Mouse (Mus musculus): ENCODE data around the gene Tecpr2. TPM values are rescaled to one million over a fixed set of nuclear protein-coding genes. Genes with fewer than 3 reads are reported as not detected.

Gene Tecpr2
- total and polyA plus RNA-seq, 2 experiments from 2014 or later = 4.9 to 22.9 TPM

DNA sequence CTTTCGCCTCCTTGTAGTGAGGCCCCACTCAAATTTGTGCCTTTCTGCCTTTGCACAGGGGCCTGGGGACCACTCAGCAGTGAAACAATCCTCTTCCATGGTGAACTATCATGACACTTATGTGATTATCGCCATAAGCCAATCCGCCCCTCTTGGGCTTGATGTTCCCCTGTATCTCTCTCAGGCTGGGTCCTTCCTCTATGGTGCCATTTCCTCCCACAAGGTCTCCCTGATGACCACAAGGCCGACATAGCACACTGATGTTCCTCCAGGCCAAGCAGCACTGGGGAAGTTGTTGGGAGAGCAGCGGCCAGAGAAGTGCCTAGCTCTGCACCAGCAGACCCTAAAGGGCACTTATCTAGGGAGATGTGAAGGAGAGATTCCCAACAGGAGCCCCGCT, 85.7 kb downstream of the Tecpr2 start:
- Histone ChIP-seq H3K27me3 (ENCODE audit: insufficient read depth, low read length) (no peaks in the 10 kb centered on the region), H3K27ac (ENCODE audit: low read depth, low read length) (no peak overlapping the region), H3K4me2 (ENCODE audit: low read depth, low read length, poor library complexity, severe bottlenecking) (no peak overlapping the region), H3K4me1 (ENCODE audit: insufficient read depth, low read length) (peaks cover 2% of the 10 kb centered on the region; the same call in 1 of the 2 replicates), H3K9ac (replicated peaks; ENCODE audit: low read length, poor library complexity, severe bottlenecking) (no peak overlapping the region), H3K36me3 (ENCODE audit: insufficient read depth, low read length) (peaks cover 24% of the 10 kb centered on the region), H3K4me3 (ENCODE audit: low read depth, low read length) (no peak overlapping the region), H3K9me3 (ENCODE audit: low read length) (no peaks in the 10 kb centered on the region)
- ATAC-seq (ENCODE audit: low FRiP score) = no peak
- DNase-seq (ENCODE audit: low spot score) = no peak
- WGBS = 87% methylated on average over 6 of the region's 6 CpGs
- TF ChIP-seq CTCF (IDR thresholded peaks at IDR 0.05) = no peak

DNA sequence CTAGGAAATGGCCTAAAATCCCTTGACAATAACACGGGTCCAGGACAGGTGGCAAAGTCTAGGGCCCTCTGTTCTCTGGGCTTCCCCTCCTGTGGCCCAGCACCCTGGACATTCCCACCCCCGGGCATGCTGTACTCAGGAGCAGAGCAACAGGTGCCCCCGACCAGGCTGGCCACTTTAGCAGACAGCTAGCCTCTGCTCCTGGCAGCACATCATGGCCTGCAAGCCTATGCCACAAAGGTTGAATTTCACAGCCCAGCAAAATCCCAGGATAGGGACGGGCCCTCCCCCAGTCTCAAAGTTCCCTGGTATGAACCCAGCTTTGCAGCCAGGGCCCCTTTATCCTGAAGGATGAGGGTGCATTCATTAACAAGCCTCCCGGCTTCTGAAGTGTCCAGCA, 86.3 kb downstream of the Tecpr2 start:
- ATAC-seq (ENCODE audit: low FRiP score) (no peak), DNase-seq (ENCODE audit: low spot score) (no peak)
- Histone ChIP-seq H3K36me3 (ENCODE audit: insufficient read depth, low read length) (peaks cover 19% of the 10 kb centered on the region), H3K9ac (replicated peaks; ENCODE audit: low read length, poor library complexity, severe bottlenecking) (no peak overlapping the region), H3K4me3 (ENCODE audit: low read depth, low read length) (no peak overlapping the region), H3K27me3 (ENCODE audit: insufficient read depth, low read length) (0 out of 2 replicates have a peak, but pooled peaks cover 3% of the 10 kb centered on the region), H3K9me3 (ENCODE audit: low read length) (no peaks in the 10 kb centered on the region), H3K4me2 (ENCODE audit: low read depth, low read length, poor library complexity, severe bottlenecking) (no peak overlapping the region), H3K4me1 (ENCODE audit: insufficient read depth, low read length) (peaks cover 2% of the 10 kb centered on the region; the same call in 1 of the 2 replicates), H3K27ac (ENCODE audit: low read depth, low read length) (no peak overlapping the region)
- no peak for TF ChIP-seq CTCF (IDR thresholded peaks at IDR 0.05)
- WGBS = 89% methylated on average over 5 of the region's 5 CpGs

DNA sequence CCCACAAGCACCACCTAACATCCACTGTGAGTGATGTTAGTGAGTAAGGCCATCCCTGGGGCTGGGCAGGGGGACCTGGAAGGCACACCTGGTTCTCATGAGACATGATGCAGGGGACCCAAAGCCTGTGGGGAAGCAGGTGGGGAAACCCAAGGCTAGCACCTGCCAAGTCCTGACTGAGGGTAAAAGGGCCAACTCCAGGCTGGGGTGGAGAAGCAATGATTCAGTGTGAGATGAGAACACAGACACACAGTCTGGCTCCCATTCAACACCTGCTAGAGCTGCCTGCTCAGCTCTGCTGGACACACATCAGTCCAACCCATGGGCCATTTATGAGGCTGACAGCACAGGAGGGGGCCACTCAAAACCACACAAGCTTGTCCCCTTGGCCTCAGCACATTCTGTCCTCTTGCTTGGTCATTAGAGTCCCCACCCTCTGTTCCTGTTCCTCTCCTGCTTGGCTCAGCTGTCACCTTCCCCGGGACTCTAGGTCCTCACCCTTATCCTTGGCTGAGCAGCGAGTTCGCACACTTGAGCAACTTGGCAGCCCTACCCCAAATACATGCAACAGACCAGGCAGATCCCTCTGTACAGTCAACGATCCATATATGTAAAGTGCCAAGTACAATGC, 86.9 kb downstream of the Tecpr2 start:
- no peak for DNase-seq (ENCODE audit: low spot score)
- Histone ChIP-seq H3K36me3 (ENCODE audit: insufficient read depth, low read length) (peaks cover 15% of the 10 kb centered on the region), H3K9ac (replicated peaks; ENCODE audit: low read length, poor library complexity, severe bottlenecking) (no peak overlapping the region), H3K4me1 (ENCODE audit: insufficient read depth, low read length) (peaks cover 2% of the 10 kb centered on the region; the same call in 1 of the 2 replicates), H3K9me3 (ENCODE audit: low read length) (no peaks in the 10 kb centered on the region), H3K4me2 (ENCODE audit: low read depth, low read length, poor library complexity, severe bottlenecking) (no peak overlapping the region), H3K27me3 (ENCODE audit: insufficient read depth, low read length) (0 out of 2 replicates have a peak, but pooled peaks cover 3% of the 10 kb centered on the region), H3K27ac (ENCODE audit: low read depth, low read length) (no peak overlapping the region), H3K4me3 (ENCODE audit: low read depth, low read length) (no peak overlapping the region)
- ATAC-seq (ENCODE audit: low FRiP score) = no peak
- no peak for TF ChIP-seq CTCF (IDR thresholded peaks at IDR 0.05)
- WGBS = 87% methylated on average over 4 of the region's 4 CpGs

DNA sequence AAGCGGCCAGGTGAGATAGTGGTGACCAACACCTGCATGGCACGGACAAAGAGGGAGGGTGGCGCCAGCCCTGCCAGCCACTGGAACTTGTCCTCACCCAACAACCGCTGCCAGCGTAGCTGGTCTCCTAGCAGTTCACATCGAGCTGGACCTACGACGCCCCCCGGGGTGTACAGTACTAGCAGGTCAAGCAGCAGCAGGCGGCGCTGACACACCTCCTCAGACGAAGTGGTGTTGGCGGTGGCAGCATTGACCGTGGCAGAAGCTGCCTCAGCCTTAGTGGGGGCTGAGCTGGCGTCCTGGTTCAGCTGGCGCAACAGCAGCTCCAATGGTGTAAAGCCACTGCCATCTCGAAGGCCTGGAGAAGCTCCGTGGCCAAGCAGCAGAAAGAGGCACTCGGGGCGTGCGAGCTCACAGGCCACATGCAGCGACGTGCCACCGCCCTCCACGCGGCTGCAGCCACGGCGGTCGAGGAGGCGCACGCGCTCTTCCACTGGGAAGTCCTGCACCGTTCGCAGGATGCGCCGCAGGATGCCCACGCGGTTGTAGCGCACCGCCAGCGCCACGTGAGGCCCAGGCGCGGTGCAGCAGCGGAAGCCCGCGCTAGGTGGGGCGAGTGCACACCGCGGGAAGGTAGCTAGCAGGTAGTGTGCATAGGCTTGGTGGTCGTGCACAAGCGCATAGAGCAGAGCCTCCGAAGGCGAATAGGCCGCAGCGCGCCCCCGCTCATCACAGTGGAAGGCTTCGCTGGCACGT, 87.7 kb downstream of the Tecpr2 start:
- Histone ChIP-seq H3K9ac (replicated peaks; ENCODE audit: low read length, poor library complexity, severe bottlenecking) (no peak overlapping the region), H3K27ac (ENCODE audit: low read depth, low read length) (no peak overlapping the region), H3K36me3 (ENCODE audit: insufficient read depth, low read length) (peaks cover 13% of the 10 kb centered on the region), H3K27me3 (ENCODE audit: insufficient read depth, low read length) (0 out of 2 replicates have a peak, but pooled peaks cover 3% of the 10 kb centered on the region), H3K9me3 (ENCODE audit: low read length) (no peaks in the 10 kb centered on the region), H3K4me2 (ENCODE audit: low read depth, low read length, poor library complexity, severe bottlenecking) (no peak overlapping the region), H3K4me1 (ENCODE audit: insufficient read depth, low read length) (peaks cover 2% of the 10 kb centered on the region; the same call in 1 of the 2 replicates), H3K4me3 (ENCODE audit: low read depth, low read length) (no peak overlapping the region)
- ATAC-seq (ENCODE audit: low FRiP score) (no peak), DNase-seq (ENCODE audit: low spot score) (no peak)
- TF ChIP-seq CTCF (IDR thresholded peaks at IDR 0.05) = no peak
- WGBS = 95% methylated on average over 60 of the region's 60 CpGs

DNA sequence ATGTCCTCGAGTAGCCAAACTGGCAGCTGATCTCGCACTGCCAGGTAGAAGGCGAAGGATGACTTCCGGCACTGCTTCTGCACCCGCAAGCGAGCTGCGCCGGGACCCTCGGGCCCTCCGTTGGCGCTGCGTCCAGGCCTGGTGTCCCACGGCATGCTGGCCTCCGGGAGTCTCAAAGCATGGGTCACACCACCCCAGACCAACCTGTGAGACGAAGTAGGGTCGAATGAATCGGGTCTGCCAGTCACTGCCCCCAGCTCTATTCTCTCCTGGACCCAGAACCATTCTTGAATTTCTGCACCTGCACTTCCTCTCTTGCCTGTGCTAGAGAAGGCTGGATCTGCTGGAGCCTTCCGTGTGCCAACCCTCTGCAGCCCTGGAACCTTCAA, 88.3 kb downstream of the Tecpr2 start:
- no peak overlapping the region for H3K27ac ChIP-seq (ENCODE audit: low read depth, low read length)
- peaks cover 2% of the 10 kb centered on the region; the same call in 1 of the 2 replicates for H3K4me1 ChIP-seq (ENCODE audit: insufficient read depth, low read length)
- TF ChIP-seq CTCF (IDR thresholded peaks at IDR 0.05) = no peak
- no peaks in the 10 kb centered on the region for H3K9me3 ChIP-seq (ENCODE audit: low read length)
- no peak overlapping the region for H3K4me3 ChIP-seq (ENCODE audit: low read depth, low read length)
- no peak for ATAC-seq (ENCODE audit: low FRiP score)
- H3K27me3 ChIP-seq (ENCODE audit: insufficient read depth, low read length) = 0 out of 2 replicates have a peak, but pooled peaks cover 3% of the 10 kb centered on the region
- DNase-seq (ENCODE audit: low spot score) = no peak
- H3K36me3 ChIP-seq (ENCODE audit: insufficient read depth, low read length) = peaks cover 11% of the 10 kb centered on the region
- WGBS = 97% methylated on average over 18 of the region's 18 CpGs
- H3K9ac ChIP-seq (replicated peaks; ENCODE audit: low read length, poor library complexity, severe bottlenecking) = no peak overlapping the region
- no peak overlapping the region for H3K4me2 ChIP-seq (ENCODE audit: low read depth, low read length, poor library complexity, severe bottlenecking)
